Mouse (Mus musculus) adrenal gland, adult 18-20 months (tissue): Measurements from ENCODE around the gene Sox10. TPM values are rescaled to one million over a fixed set of nuclear protein-coding genes. Genes with fewer than 3 reads are reported as not detected.

Source experiments
- DNase-seq, 2 experiments: peaks; one replicate each; pipeline ENCODE4 v3.0.0; 2021 to 2022; ENCODE audit warnings: low spot score in 2 of 2
- total RNA-seq, 2 experiments: library from RNA; stranded (reverse); gene quantifications; 1 replicate in 1 of 2; 2 replicates in 1 of 2; pipeline ENCODE4 v1.2.3; 2021

Gene Sox10
- total RNA-seq, 2 experiments from 2014 or later: 0.76 to 2.4 TPM

DNA sequence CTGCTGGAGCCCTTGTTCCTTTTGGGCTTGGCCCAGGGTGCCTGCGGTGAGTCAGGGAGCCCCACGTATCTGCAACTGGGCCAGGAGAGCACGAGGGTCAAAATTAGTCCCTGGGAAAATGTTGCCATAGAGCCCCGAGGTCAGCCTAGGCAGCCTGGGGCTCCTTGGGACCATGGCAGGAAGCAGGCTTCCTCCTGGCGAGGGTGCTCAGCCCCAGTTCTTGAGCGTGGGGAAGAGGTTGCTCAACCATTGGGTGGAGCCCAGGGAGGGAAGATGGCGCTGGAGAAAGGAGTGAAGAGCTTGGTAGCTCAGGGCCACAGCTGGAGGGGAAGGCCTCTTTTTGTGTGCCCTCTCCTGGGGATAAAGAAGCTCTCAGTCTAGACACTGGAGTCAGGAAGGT, 2.7 kb downstream of the Sox10 start:
- no peak for DNase-seq

- DNase-seq: no peak
Measured at GRCm38 (mm10) chr15:79155572-79155971, 9.5 kb downstream of the Sox10 start.

DNA sequence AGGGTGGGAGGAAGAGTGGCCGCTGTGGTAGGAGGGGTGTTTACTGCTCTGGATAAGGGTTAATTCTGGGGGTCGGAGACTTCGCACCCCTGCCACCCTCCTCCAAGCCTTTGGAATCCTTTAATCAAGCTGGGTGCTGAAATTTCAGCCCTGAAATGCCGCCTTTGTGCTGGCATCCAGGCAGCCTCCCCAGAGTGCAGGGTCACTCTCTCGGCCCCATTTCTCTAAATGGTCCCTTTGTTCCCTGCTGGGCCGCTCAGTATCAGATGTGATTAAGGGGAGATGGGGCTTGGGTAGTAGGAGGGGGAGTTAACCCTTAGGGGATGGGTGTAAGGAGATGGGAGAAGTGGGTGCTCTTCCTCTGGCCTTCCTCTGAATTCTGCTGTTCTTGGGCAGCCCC, 12.3 kb downstream of the Sox10 start:
- DNase-seq: no peak

DNA sequence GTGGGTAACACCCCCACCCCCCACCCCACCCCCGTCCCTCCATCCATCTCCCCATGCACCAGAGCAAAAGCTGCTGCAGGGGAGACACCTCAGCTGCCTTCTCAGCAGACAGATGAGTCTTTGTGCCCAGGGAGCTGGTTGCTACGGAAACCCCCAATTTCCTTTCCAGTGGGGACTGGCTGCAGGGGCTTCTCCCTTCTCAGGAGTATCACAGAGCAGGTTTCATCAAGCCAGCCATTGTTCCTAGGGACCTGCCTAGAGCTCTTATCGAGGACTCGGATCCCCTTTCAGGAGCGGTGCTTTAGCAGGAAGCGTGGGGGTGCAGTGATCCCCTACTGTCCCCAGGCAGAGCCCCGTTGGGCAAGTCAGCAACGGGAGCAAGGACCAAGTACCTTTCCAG, 13.2 kb downstream of the Sox10 start:
- no peak for DNase-seq

DNA sequence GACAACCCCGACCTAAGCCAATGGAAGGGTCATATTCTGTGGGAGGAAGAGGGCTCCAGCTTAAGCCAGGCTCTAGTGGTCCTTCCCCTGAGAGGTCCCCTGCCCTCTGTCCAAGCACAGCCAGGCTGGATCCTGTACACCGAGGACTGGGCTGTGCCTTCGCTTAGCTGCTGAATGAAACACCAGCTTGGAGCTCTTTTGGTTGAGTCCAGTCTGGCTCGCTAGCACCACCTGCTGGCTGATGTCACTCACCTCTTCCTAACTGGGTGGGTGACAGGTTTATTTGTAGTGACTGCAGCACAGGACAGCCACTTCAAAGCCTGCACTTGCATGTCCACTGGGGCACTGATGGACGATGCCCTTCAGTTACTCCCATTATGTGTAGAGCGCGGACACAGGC, 16.5 kb downstream of the Sox10 start:
- DNase-seq: peak; percentile 76 to 90

GRCm38 (mm10) chr15:79145522-79145921, 19.5 kb downstream of the Sox10 start:
- no peak for DNase-seq

DNA sequence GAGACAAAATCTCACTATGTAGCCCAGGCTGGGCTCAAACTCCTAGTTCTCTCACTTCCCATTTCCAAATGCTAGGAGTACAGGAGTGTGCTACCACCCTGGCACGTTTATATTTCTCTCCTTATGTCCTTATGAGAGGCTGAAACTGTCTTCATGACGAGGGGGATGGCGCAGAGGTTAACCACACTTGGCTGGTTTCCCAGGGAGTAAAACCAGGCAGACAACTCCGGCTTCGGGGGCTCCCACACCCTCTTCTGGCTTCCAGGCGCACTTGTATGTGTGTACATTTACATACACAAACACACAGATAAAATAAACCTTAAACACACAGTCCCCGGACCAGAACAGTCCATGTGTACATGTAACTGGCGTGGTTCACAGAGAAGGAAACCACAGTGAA, 21.0 kb downstream of the Sox10 start:
- no peak for DNase-seq

DNA sequence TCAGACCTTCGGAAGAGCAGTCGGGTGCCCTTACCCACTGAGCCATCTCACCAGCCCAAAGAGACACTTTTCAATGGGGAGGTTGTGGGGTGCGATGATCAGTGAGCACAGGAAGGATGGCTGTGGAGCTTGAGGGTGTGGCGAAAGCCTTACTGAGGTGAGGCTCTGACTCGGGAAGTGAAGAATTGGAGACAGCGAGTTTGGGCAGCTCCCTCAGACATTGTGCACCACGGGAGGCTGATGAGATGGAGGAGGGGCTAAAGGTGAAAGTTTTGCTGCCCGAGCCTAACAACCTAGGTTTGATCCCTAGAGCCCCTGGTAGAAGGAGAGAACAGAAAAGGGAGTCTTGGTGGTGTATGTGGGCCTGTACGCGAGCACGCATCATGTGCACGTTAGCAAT, 21.7 kb downstream of the Sox10 start:
- no peak for DNase-seq

- no peak for DNase-seq
Measured at GRCm38 (mm10) chr15:79141566-79141917, 23.5 kb downstream of the Sox10 start.

DNA sequence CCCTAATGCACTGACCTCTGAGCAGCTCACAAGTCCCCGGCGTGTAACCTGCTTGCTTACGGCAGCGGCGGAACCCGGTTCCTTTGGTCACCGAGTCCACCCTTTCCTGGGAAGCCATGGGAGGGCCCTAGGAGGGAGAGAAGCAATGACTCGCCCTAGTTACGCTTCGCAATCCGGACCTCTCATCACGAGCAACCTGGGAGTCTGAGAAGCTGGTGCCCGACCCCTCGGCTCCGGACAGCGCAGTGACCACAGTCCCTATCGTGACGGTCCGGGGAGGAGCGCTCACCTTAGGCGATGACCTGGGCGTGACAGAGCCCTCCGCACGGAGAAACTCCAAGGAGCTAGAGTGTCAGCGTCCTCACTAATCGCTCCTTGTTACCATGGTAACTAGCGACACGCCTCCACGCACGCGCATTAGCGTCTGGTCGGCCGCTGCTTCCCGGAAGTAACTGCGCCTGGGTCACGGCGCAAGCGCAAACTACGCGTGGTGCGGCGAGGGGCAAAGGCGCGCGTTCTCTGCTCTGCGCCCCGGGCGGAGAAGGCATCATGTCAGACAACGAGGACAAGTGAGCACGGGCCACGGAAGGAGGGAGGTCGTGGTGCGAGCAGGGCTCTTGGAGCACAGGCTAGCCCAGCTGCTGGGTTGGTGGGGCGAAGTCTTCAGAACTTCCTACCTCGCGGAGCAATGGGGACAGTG, 24.0 kb downstream of the Sox10 start, which contains the start of the genes Polr2f and 1700088E04Rik:
TSS of gene Polr2f (plus strand) at position 144 of the 700 bp plus-strand sequence.
TSS of gene 1700088E04Rik (minus strand) at position 388 of the 700 bp plus-strand sequence.
- peak; percentile 94 to 96 for DNase-seq

DNA sequence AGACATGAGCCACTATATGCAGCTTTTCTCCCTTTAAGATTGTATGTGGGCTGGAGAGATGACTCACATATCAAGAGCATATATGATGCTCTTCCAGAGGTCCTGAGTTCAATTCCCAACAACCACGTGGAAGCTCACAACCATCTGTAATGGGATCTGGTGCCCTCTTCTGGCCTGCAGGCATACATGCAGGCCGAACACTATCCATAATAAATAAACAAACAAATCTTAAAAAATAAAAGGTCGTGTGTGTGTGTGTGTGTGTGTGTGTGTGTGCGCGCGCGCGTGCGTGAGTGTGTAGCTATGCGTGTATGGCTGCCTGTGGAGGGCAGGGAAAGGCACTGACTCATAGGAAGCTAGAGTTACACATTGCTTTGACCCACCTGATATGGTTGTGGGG, 25.4 kb downstream of the Sox10 start:
- DNase-seq: no peak

DNA sequence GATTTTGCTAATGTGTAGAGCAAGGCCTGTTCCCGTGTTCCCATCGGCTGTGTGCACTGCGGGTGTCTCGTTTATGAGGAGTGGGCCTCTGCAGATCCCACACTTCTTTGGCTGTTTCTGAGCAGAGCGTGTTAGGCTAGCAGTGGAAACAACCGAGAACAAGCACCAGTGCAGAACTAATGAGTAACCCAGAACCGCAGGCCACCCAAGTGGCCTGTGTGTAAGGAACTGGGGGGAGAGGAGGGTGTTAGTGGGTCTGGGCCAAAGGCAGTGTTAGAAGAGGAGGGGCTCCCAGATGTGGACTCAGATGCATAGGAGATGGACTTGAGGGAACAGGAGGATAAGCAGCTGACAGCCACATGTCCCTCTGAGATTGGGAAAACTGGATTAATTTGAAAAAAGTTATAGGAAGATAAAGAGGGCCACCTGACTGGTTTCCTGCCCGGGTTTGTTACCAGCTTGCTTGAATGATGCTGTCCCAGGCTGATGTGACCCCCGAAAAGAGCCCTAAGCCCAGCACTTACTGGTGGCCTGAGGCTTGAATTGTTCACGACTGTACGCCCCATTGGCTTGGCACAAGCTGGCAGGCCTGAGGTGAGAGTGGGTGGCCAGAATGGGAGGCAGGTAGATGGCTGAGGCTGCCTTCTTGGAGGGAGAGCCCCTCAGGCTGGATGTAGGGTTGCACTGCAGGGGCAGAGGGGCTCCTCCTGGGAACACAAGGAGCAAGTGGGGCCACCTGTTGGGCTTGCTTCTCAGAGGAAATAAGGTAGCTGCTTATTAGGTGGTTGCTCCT, 29.1 kb downstream of the Sox10 start:
- DNase-seq: no peak

DNA sequence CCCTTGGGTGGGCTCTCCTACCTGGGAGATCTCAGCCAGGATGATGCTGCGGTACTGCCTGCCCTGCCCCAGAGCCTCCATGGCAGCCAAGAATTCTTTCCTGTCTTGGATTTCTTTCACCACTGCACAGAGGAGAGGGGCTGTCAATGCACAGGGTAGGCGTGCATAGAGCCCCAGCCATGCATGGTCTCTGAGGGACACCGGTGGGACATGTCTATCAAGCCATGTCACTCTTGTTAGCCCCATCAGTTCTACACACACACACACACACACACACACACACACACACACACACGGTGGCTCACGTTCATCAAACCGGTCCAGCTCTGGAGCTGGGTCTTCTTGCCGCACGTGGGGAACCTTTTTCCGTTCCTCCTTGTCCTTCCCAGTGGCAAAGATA, 29.7 kb downstream of the Sox10 start:
- no peak for DNase-seq

GRCm38 (mm10) chr15:79134496-79135270, 30.4 kb downstream of the Sox10 start:
- DNase-seq: no peak

- no peak for DNase-seq
Measured at GRCm38 (mm10) chr15:79133191-79133661, 31.8 kb downstream of the Sox10 start.

DNA sequence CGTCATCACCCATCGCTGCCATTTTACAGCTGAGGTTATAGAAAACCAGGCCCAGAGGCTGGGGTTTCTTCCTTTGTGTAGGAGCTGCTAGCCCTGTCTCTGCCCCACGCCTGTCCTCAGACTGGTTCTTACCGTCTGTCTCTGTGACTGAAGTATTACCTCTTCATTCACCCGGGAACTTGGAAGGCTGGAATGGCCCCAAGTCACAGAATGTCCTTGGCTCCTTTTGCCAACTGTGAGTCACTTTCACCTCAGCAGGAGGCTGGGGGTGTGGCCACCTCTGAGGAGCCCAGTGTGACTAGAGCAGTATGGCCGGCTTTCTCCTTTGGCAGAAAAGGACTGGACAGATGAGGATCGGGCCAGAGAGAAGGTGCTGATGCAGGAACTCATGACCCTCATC, 33.6 kb downstream of the Sox10 start:
- peak; percentile 69 to 74 for DNase-seq

DNA sequence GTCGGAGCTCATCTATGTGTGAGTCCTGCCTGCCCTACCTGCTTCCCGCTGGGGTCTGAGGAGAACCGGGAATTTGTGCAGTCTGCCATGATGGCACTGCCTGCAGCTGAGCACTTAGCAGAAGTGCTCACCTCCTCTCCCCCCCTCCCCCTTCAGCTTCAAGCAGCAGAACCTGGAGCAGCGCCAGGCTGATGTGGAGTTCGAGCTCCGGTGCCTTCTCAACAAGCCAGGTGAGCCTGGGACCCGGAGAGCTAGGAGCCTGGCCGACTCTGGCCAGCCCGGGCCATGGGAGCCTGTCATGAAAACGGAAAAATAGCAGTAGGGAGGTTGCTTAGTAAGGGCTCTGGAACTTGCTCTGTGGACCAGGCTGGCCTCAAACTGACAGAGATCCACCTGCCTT, 34.3 kb downstream of the Sox10 start:
- DNase-seq: no peak

DNA sequence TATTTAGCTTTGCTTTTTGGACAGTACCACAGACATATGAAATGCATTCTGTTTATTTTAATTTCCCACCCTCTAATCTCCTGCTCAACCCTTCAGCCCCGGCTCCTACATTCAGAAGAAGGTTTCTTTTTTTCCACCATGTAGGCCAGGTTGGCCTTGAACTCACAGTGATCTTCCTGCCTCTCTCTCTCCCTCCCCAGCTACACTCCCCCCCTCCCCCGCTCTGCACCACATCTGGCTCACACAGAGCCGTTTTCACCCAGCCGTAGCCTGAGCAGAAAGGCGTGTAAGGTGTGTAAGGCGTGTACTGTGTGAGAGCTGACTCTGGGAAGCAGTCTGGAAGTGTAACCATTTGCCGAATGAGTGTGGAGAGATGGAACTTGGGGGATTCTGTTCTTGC, 35.7 kb downstream of the Sox10 start:
- DNase-seq: no peak

- DNase-seq: no peak
Measured at GRCm38 (mm10) chr15:79128208-79128607, 36.8 kb downstream of the Sox10 start.

GRCm38 (mm10) chr15:79127101-79127500, 37.9 kb downstream of the Sox10 start:
- no peak for DNase-seq

- peak; percentile 52 to 56 for DNase-seq
Measured at GRCm38 (mm10) chr15:79126217-79126932, 38.7 kb downstream of the Sox10 start.
